Mouse (Mus musculus) lung, adult 2 months (tissue): ENCODE results near the gene Ralgapa1. TPM values are rescaled to one million over a fixed set of nuclear protein-coding genes. Genes with fewer than 3 reads are reported as not detected.
"Not testable (repeated sequence)": the region's sequence is repeated elsewhere in the genome, so short reads cannot be mapped to it uniquely, and the experiment has no call there.

Source experiments
- DNase-seq: peaks from one replicate; pipeline ENCODE4 v3.0.0; 2022
- H3K4me1 ChIP-seq: fragments of 200-500 bp; 2 replicates; pipeline ENCODE4 v1.6.1; 2011; ENCODE audit warnings: low read length; ENCODE audit not compliant: control insufficient read depth, insufficient read depth
- H3K4me3 ChIP-seq: fragments of 200-500 bp; replicated peaks from 2 replicates; pipeline ENCODE3; 2011; ENCODE audit warnings: low read depth, mild to moderate bottlenecking, control low read depth, low read length; ENCODE audit errors: extremely low read depth
- CTCF ChIP-seq: fragments of 200-500 bp; IDR thresholded peaks from 2 replicates; pipeline ENCODE4 v1.5.1; 2011; ENCODE audit warnings: mild to moderate bottlenecking, low read length, control low read depth; ENCODE audit not compliant: insufficient read depth
- POLR2A ChIP-seq: fragments of 200-500 bp; IDR thresholded peaks from 2 replicates; pipeline ENCODE4 v1.6.1; 2011; ENCODE audit warnings: low read depth, mild to moderate bottlenecking, control low read depth, low read length, borderline replicate concordance; ENCODE audit errors: extremely low read depth
- WGBS: fragments of 180-500 bp; shearing (Covaris S2); methylation state at CpG from one replicate; pipeline ENCODE4 v1.1.7; 2018; 5-methylcytosine and 5-hydroxymethylcytosine counted together
- polyA plus RNA-seq: library from polyadenylated mRNA; depleted of rRNA; stranded (reverse); fragments of >200 nt; gene quantifications from 2 replicates; pipeline ENCODE4 v1.2.3, GENCODE M21; 2012

The Ralgapa1 gene
- polyA plus RNA-seq, 1 experiment: 23.2 TPM

- H3K4me1 ChIP-seq: no peaks in the 10 kb centered on the region
- H3K4me3 ChIP-seq: no peak overlapping the region
- no peak for DNase-seq
- TF ChIP-seq CTCF (no peak), POLR2A (no peak)
- WGBS: 55% methylated on average over 3 of the region's 3 CpGs
These were observed 46.7 kb downstream of the Ralgapa1 start for GRCm38 (mm10) chr12:55774316-55774715.

- no peaks in the 10 kb centered on the region for H3K4me1 ChIP-seq
- H3K4me3 ChIP-seq: no peak overlapping the region
- DNase-seq: no peak
- TF ChIP-seq POLR2A (no peak), CTCF (peak; percentile 9; the same call in 1 of the 2 replicates)
- 66% methylated on average over 1 of the region's 1 CpGs for WGBS
These were observed 100.6 kb downstream of the Ralgapa1 start for GRCm38 (mm10) chr12:55720319-55720718.

- TF ChIP-seq CTCF (no peak), POLR2A (no peak)
- Histone ChIP-seq H3K4me3 (no peak overlapping the region), H3K4me1 (no peaks in the 10 kb centered on the region)
- WGBS: 81% methylated on average over 4 of the region's 4 CpGs
- no peak for DNase-seq
These were observed 115.1 kb downstream of the Ralgapa1 start for GRCm38 (mm10) chr12:55705881-55706280.

- no peak for DNase-seq
- WGBS: 88% methylated on average over 6 of the region's 6 CpGs
- TF ChIP-seq CTCF (no peak), POLR2A (no peak)
- Histone ChIP-seq H3K4me1 (no peaks in the 10 kb centered on the region), H3K4me3 (no peak overlapping the region)
These were observed 154.3 kb downstream of the Ralgapa1 start for GRCm38 (mm10) chr12:55666699-55667098.

GRCm38 (mm10) chr12:55663194-55663593 is 157.8 kb downstream of the Ralgapa1 start:
- DNase-seq, H3K4me1 ChIP-seq, H3K4me3 ChIP-seq: not testable (repeated sequence)

- no peak for DNase-seq
- H3K4me3 ChIP-seq: no peak overlapping the region
- H3K4me1 ChIP-seq: no peaks in the 10 kb centered on the region
- 86% methylated on average over 7 of the region's 7 CpGs for WGBS
- TF ChIP-seq CTCF (no peak), POLR2A (no peak)
These were observed 172.9 kb downstream of the Ralgapa1 start for GRCm38 (mm10) chr12:55648011-55648525.

- TF ChIP-seq POLR2A (no peak), CTCF (peak; percentile 47)
- DNase-seq: no peak
- WGBS: 46% methylated on average over 4 of the region's 4 CpGs
- Histone ChIP-seq H3K4me3 (no peak overlapping the region), H3K4me1 (no peaks in the 10 kb centered on the region)
These were observed 194.3 kb downstream of the Ralgapa1 start for GRCm38 (mm10) chr12:55626711-55627110.

- TF ChIP-seq POLR2A (no peak), CTCF (no peak)
- WGBS: 86% methylated on average over 5 of the region's 5 CpGs
These were observed 197.7 kb downstream of the Ralgapa1 start for GRCm38 (mm10) chr12:55623254-55623653.

GRCm38 (mm10) chr12:55622615-55623245 is 198.2 kb downstream of the Ralgapa1 start:
- Histone ChIP-seq H3K4me3 (no peak overlapping the region), H3K4me1 (no peaks in the 10 kb centered on the region)
- DNase-seq: no peak
- TF ChIP-seq CTCF: no peak
- no peak for TF ChIP-seq POLR2A
- WGBS: 56% methylated on average over 3 of the region's 3 CpGs

More at GRCm38 (mm10) chr12:55623254-55623653, 197.7 kb downstream of the Ralgapa1 start:
- DNase-seq: no peak
- Histone ChIP-seq H3K4me3 (no peak overlapping the region), H3K4me1 (no peaks in the 10 kb centered on the region)

- Histone ChIP-seq H3K4me3 (no peak overlapping the region), H3K4me1 (no peaks in the 10 kb centered on the region)
- no peak for DNase-seq
- WGBS: 88% methylated on average over 2 of the region's 2 CpGs
- TF ChIP-seq CTCF (no peak), POLR2A (no peak)
These were observed 200.6 kb downstream of the Ralgapa1 start for GRCm38 (mm10) chr12:55620321-55620720.

GRCm38 (mm10) chr12:55610812-55611211 is 210.2 kb downstream of the Ralgapa1 start:
- WGBS: 72% methylated on average over 2 of the region's 2 CpGs
- no peak overlapping the region for H3K4me3 ChIP-seq
- TF ChIP-seq CTCF (no peak), POLR2A (no peak)

More at GRCm38 (mm10) chr12:55610812-55611211, 210.2 kb downstream of the Ralgapa1 start:
- H3K4me1 ChIP-seq: no peaks in the 10 kb centered on the region
- no peak for DNase-seq
